Mouse (Mus musculus) fibroblast of lung, adult 2 months (primary cell): ENCODE data around the gene Btbd35f29.
"Not testable (repeated sequence)": the region's sequence is repeated elsewhere in the genome, so short reads cannot be mapped to it uniquely, and the experiment has no call there.

Experiments
- DNase-seq: peaks from one replicate; pipeline ENCODE4 v3.0.0-alpha.2; 2011; ENCODE audit warnings: low read depth

Btbd35f29 gene

DNA sequence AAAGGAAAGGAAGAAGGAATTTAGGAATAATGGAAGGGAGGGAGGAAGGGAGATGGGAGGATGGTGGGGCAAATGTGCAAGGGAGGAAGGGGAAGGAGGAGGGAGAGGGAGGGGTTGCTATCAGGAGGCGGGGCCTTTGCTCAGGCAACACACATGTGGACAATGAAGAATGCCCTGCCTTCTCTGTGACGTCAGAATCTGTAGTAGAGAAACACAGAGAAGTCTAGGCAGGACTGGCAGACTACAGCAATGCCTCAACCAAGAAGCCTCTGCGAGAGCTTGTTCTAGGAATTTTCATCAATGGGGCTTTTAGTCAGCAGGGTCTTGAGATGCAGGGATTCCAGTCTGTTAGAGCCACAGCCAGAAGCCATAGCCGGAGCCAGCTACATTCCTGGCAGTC lies at the start of gene Btbd35f29:
Btbd35f29 (plus strand) TSS at position 301 of the 400 bp plus-strand sequence.
- not testable (repeated sequence) for DNase-seq

DNA sequence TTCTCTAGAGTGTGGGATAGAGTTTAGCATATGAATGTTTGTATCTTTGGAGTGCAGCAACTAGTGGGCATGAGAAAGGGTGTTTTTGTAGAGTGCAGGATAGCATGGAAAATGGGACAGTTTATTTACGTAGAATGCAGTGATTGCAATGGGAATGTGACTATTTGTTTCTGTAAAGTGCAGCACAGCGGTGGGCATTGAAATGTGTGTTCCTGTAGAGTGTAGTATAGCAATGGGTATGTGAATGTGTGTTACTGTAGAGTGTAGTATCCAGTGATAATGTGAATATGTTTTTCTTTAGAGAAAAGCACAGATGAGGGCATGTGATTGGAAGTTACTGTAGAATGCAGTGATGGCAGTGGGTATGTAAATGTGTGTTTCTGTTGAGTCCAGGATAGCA lies 23.9 kb downstream of the Btbd35f29 start:
- DNase-seq: not testable (repeated sequence)

DNA sequence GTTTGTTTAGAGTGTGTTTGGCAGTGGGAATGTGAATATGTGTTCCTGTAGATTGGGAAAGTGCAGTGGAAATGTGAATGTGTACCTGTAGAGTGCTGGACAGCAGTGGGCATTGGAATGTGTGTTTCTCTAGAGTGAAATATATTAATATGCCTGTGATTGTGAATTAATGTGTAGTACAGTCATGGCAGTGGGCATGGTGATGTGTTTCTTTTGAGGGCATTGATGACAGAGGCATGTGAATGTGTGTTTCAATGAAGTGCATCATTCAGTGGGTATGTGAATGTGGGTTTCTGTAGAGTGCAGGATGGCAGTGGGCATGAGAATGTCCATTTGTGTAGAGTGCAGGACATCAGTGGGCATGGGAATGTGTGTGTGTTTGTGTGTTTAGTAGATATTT lies 27.7 kb downstream of the Btbd35f29 start:
- not testable (repeated sequence) for DNase-seq

DNA sequence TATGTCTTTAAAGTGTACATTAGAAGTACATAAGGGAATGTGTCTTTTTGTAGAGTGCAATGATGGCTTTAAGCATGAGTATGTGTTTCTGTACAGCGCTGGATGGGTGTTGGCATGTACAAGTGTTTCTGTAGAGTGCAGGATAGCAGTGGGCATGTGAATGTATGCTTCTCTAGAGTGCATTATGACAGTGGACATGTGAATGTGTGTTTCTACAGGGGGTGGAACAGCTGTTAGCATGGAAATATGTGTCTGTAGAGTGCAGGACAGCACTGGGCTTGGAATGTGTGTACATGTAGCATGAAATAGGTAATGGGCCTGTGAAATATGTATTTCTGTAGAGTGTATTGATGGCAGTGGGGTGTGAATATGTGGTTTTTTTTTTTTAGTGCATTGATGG lies 28.4 kb downstream of the Btbd35f29 start:
- DNase-seq: not testable (repeated sequence)

DNA sequence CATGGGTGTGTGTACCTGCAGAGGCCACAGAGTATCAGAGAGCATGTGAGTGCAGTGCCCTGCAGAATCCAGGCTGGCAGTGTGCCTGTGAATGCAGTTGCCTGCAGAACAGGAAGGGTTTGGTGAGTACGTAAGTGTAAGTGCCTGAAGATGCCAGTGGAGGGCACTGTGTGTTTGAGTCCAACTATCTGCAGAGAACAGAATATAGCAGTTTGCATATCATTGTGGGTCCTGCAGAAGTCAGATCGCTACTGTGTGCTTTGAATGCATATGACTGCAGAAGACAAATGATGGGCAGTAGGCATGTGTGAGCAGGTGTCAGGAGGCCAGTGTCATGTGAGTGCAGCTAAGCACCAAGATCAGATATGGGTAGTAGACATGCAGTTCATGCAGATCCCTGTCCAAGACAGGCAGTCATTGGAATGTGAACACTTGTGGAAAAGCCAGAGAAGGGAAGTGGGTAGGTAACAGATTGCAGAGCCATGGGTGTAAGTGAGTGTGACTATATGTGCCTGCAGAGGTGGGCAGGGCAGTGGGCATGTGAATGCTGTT lies 41.1 kb downstream of the Btbd35f29 start:
- not testable (repeated sequence) for DNase-seq

DNA sequence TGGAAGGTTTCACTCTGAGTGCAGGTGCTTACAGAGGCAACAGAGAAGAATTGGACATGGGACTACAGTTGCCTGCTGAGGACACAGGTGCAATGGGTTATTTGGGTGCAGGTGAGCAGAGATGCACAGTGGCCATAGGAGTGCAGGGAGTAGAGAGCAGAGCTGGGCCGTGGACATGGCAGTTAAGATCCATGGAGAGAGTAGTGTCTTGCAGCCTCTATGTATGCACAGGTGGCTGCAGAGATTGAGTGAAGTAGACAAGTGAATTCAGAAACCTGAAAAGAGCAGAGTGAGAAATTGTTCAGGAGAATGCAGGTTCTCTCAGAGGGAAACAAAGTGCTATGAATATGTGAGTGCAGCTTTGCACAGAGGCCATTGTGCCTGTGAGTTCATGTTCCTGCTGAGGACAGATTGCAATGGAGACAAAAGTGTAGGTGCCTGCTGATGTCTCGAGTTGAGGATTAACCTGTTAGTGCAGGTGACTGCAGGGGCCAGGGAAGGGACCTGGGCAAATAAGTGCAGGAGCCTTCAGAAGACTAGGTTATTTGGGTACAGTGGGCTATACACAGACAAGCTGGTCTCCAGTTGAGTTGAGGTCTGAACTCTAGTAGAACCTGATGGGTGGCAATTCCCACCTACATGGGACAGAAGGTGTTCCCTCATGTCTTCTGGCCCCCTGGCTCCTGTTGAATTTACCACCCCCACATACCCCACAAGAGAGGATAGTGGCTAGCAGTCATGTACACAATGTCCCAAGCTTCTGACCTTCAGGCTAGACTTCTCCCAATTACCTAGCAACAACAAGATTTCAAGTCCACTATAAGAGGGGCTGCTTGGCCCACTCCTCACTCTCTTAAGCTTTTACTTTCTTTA lies 42.2 kb downstream of the Btbd35f29 start:
- not testable (repeated sequence) for DNase-seq

DNA sequence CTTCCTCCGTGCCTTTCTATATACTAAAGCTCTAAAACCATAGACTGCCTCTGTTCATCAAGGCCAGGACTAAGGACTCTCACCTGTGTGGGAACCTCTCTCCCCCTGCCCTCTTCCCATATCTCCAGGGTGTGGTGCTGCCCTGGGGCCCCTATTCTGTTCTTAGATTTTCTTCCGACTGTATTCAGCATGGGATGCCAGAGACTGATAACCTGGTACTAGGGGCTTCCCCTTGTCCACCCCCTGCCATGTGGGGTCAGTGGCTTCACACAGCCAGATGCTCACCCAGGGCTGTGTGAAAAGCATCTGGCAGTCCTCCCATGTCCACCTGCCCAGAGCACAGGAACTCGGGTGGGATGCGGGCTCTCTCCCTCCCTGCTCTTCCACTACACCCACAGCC lies 43.1 kb downstream of the Btbd35f29 start:
- DNase-seq: not testable (repeated sequence)

DNA sequence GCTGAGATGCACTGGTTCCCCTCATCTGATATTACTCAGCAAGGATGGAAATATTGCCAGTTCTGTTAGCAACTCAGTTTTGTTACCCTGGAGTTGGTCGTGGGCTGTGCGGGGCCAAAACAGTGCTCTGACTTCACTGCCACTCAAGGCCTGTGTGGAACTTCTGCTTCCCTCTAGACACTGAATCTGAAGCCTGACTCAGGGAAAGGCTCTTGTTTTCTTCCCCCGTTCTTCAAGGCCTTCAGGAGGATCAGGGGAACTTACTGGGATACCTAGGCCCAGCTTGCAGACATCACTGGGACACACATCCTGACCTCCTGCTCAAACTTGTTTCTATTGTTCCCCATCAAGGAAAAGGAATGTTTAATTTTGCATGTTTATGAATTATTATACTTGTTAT lies 45.2 kb downstream of the Btbd35f29 start:
- DNase-seq: not testable (repeated sequence)

DNA sequence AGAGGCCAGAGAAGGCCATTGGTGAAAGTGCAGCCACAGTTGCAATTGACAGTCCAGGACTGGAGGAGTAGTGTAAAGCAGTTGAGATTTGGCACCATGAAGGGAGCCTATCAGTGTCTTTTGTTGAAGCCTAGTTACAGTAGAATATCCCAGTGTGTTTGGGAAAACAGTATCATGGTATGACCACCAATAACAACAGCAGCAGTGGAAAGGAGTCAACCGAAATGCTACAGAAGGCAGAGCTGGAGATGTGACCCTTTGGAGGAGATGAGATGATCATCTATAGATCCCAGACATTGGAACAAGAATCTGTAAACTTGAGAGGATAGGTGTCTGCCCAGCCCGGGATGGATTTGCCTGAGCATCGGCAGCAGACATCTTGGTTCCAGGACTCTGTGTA lies 47.7 kb downstream of the Btbd35f29 start:
- not testable (repeated sequence) for DNase-seq
